In genomic region chr9:67699846-67700579, GRCm38 (mm10) we compare ENCODE assay signal across 8 mouse cellular contexts. TPM values are rescaled to one million over a fixed set of nuclear protein-coding genes. Genes with fewer than 3 reads are reported as not detected.
DNase-seq lines count a peak whose midpoint lies in the region; ATAC-seq and TF ChIP-seq lines count a peak whose summit lies in the region.

No protein-coding gene starts in this region.

- H3K9me3 ChIP-seq in intestine, postnatal 0 days (ENCODE audit: control insufficient read depth) = no peaks in the 10 kb centered on the region
- no peaks in the 10 kb centered on the region for H3K9me3 ChIP-seq in liver, postnatal 0 days (ENCODE audit: low read length)
- no peaks in the 10 kb centered on the region for H3K9me3 ChIP-seq in neural tube, embryonic 15.5 days (replicated peaks)

- TF ChIP-seq CTCF in heart, adult 2 months (IDR thresholded peaks at IDR 0.05) = no peak
- no peak for TF ChIP-seq CTCF in intestine, postnatal 0 days (IDR thresholded peaks at IDR 0.05; ENCODE audit: low read depth)
- no peak for TF ChIP-seq CTCF in liver, postnatal 0 days (IDR thresholded peaks at IDR 0.05; ENCODE audit: low read depth)

- H3K4me3 ChIP-seq in heart, adult 2 months = peak overlapping the region; percentile 31; the same call in 1 of the 2 replicates
- peak overlapping the region; percentile 27 for H3K4me3 ChIP-seq in intestine, postnatal 0 days (ENCODE audit: low read depth, low read length)
- peak overlapping the region; percentile 32 for H3K4me3 ChIP-seq in liver, postnatal 0 days (ENCODE audit: low read depth, low read length)
- peak overlapping the region; percentile 39 for H3K4me3 ChIP-seq in neural tube, embryonic 15.5 days (replicated peaks)

- H3K36me3 ChIP-seq in heart, adult 2 months (ENCODE audit: control insufficient read depth, insufficient read depth, low read length) = no peaks in the 10 kb centered on the region
- no peaks in the 10 kb centered on the region for H3K36me3 ChIP-seq in intestine, postnatal 0 days (ENCODE audit: control insufficient read depth, insufficient read depth)
- H3K36me3 ChIP-seq in liver, postnatal 0 days (replicated peaks; ENCODE audit: insufficient read depth, low read length) = no peaks in the 10 kb centered on the region
- H3K36me3 ChIP-seq in neural tube, embryonic 15.5 days = no peaks in the 10 kb centered on the region

- no peaks in the 10 kb centered on the region; the same call in 1 of the 2 replicates for H3K27me3 ChIP-seq in heart, adult 2 months (ENCODE audit: control insufficient read depth, insufficient read depth, low read length)
- H3K27me3 ChIP-seq in intestine, postnatal 0 days (replicated peaks; ENCODE audit: control insufficient read depth, insufficient read depth, low read length) = no peaks in the 10 kb centered on the region
- peaks cover 6% of the 10 kb centered on the region; the same call in 1 of the 2 replicates for H3K27me3 ChIP-seq in liver, postnatal 0 days (ENCODE audit: insufficient read depth, low read length)
- H3K27me3 ChIP-seq in neural tube, embryonic 15.5 days (replicated peaks) = no peaks in the 10 kb centered on the region

- WGBS in heart, adult 2 months = 17% methylated on average over 35 of the region's 35 CpGs
- 16% methylated on average over 35 of the region's 35 CpGs for WGBS in intestine, postnatal 0 days
- 21% methylated on average over 35 of the region's 35 CpGs for WGBS in liver, postnatal 0 days (ENCODE audit: insufficient replicate concordance)
- WGBS in neural tube, embryonic 15.5 days = 14% methylated on average over 33 of the region's 35 CpGs

- H3K27ac ChIP-seq in heart, adult 2 months = no peak overlapping the region
- no peak overlapping the region for H3K27ac ChIP-seq in intestine, postnatal 0 days (ENCODE audit: low read depth, low read length)
- H3K27ac ChIP-seq in liver, postnatal 0 days (ENCODE audit: low read depth) = no peak overlapping the region
- no peak overlapping the region; the same call in 1 of the 2 replicates for H3K27ac ChIP-seq in neural tube, embryonic 15.5 days (replicated peaks)

- intact Hi-C loops in heart, adult 2 months (cut with DNase I) = no loop called here

- peak overlapping the region; percentile 63 for H3K4me2 ChIP-seq in intestine, postnatal 0 days (replicated peaks; ENCODE audit: low read depth)
- H3K4me2 ChIP-seq in liver, postnatal 0 days (ENCODE audit: low read depth, low read length) = peak overlapping the region; percentile 67
- H3K4me2 ChIP-seq in neural tube, embryonic 15.5 days = peak overlapping the region; percentile 72

- TF ChIP-seq POLR2A in heart, adult 2 months (IDR thresholded peaks at IDR 0.05; ENCODE audit: insufficient read depth, low read depth, low read length) = no peak

- DNase-seq in right cerebral cortex, postnatal 10 days (ENCODE audit: low spot score in 2 of 2) = peak; percentile 34 to 36
- DNase-seq in right cerebral cortex, postnatal 36 days (ENCODE audit: low spot score in 2 of 2) = no peak
- peak; percentile 16 for DNase-seq in embryo, embryonic 11.5 days (ENCODE audit: low read depth, low spot score)
- DNase-seq in heart, adult 2 months = peak; percentile 52 to 59
- peak; percentile 26 for DNase-seq in liver, postnatal 0 days
- DNase-seq in layer of hippocampus, adult 9-11 months = no peak

- no peak for ATAC-seq in intestine, postnatal 0 days
- ATAC-seq in liver, postnatal 0 days = no peak
- peak; percentile 63; the same call in 1 of the 2 replicates for ATAC-seq in neural tube, embryonic 15.5 days (ENCODE audit: low FRiP score)

- H3K4me1 ChIP-seq in heart, adult 2 months (ENCODE audit: control insufficient read depth, insufficient read depth, low read length) = no peaks in the 10 kb centered on the region
- H3K4me1 ChIP-seq in intestine, postnatal 0 days (replicated peaks; ENCODE audit: control insufficient read depth, insufficient read depth, low read length) = no peaks in the 10 kb centered on the region
- H3K4me1 ChIP-seq in liver, postnatal 0 days (ENCODE audit: insufficient read depth) = peaks cover 3% of the 10 kb centered on the region; the same call in 1 of the 2 replicates
- peaks cover 5% of the 10 kb centered on the region; the same call in 1 of the 2 replicates for H3K4me1 ChIP-seq in neural tube, embryonic 15.5 days

- TF ChIP-seq EP300 in heart, adult 2 months (IDR thresholded peaks at IDR 0.05; ENCODE audit: insufficient read depth, low read depth, low read length) = no peak
- no peak for TF ChIP-seq EP300 in liver, postnatal 0 days (IDR thresholded peaks at IDR 0.05; ENCODE audit: low read depth)

- H3K79me2 ChIP-seq in heart, adult 2 months (replicated peaks; ENCODE audit: control insufficient read depth, insufficient read depth, low read length) = no peaks in the 10 kb centered on the region

- peak overlapping the region; percentile 58 for H3K9ac ChIP-seq in heart, adult 2 months (ENCODE audit: low read depth, low read length)
- peak overlapping the region; percentile 26; the same call in 1 of the 2 replicates for H3K9ac ChIP-seq in intestine, postnatal 0 days (ENCODE audit: low read depth, low read length)
- no peak overlapping the region for H3K9ac ChIP-seq in liver, postnatal 0 days (replicated peaks)
- peak overlapping the region; percentile 46 for H3K9ac ChIP-seq in neural tube, embryonic 15.5 days (replicated peaks)

RNA-seq across cellular contexts. Expression of gene C2cd4b, which starts 59.2 kb away (rescaled TPM):
- 1 to 10 TPM in 1 of 2 experiments, under 1 TPM in 1; 0.73 to 1.5 TPM for total RNA-seq in heart, adult 2 months (2021)
- 0.53 and 1.0 TPM in 2 replicates for polyA plus RNA-seq in heart, adult 2 months (2012; rRNA removed)
- polyA plus RNA-seq in intestine, postnatal 0 days (2015; fragmentation: Nextera tagmentation; extraction: Ambion mirVana) = 2.0 and 3.7 TPM in 2 replicates
- polyA plus RNA-seq in liver, postnatal 0 days (2015; fragmentation: Nextera tagmentation; extraction: Ambion mirVana) = not detected in 2 replicates
- polyA plus RNA-seq in neural tube, embryonic 15.5 days (2015; fragmentation: Nextera tagmentation; extraction: Ambion mirVana) = 0.83 and 1.4 TPM in 2 replicates

Comparison
In these comparisons a context has a peak if more than half of its experiments do, and no peak if none do; other contexts are left out.
1. DNase-seq: peak in right cerebral cortex, postnatal 10 days (2 of 2), embryo, embryonic 11.5 days (single experiment), heart, adult 2 months (2 of 2) and liver, postnatal 0 days (single experiment); none in right cerebral cortex, postnatal 36 days (0 of 2) and layer of hippocampus, adult 9-11 months (single experiment).
2. Peak in every context shown above with its lines, with median percentiles within 50 percentile points of each other: H3K4me3 ChIP-seq and H3K4me2 ChIP-seq.